Mouse (Mus musculus): ENCODE results near the gene Satb2. TPM values are rescaled to one million over a fixed set of nuclear protein-coding genes. Genes with fewer than 3 reads are reported as not detected.
A peak's percentile ranks its signal among the peaks of the same experiment; 100 is the strongest.
"Not testable (repeated sequence)": the region's sequence is repeated elsewhere in the genome, so short reads cannot be mapped to it uniquely, and the experiment has no call there.

Gene Satb2
- total and polyA plus RNA-seq, 3 experiments: not detected

GRCm38 (mm10) chr1:56795016-56795608, 183.3 kb downstream of the Satb2 start:
- H3K4me3 ChIP-seq (ENCODE audit: control insufficient read depth in 1 of 2, insufficient read depth in 1 of 2, low read depth in 2 of 2, low read length in 2 of 2): no peak overlapping the region
- H3K27me3 ChIP-seq (ENCODE audit: control insufficient read depth in 1 of 2, insufficient read depth in 2 of 2, low read length in 2 of 2): no peaks in the 10 kb centered on the region

GRCm38 (mm10) chr1:56789641-56790040, 188.8 kb downstream of the Satb2 start:
- H3K79me2 ChIP-seq (ENCODE audit: control insufficient read depth, insufficient read depth, low read length, poor library complexity): no peaks in the 10 kb centered on the region
- no peaks in the 10 kb centered on the region for H3K4me1 ChIP-seq (ENCODE audit: control insufficient read depth in 1 of 2, insufficient read depth in 2 of 2, low read length in 2 of 2)
- H3K36me3 ChIP-seq (ENCODE audit: control insufficient read depth in 1 of 2, insufficient read depth in 2 of 2, low read length in 2 of 2): no peaks in the 10 kb centered on the region
- no peak overlapping the region for H3K4me3 ChIP-seq (ENCODE audit: control insufficient read depth in 1 of 2, insufficient read depth in 1 of 2, low read depth in 2 of 2, low read length in 2 of 2)
- H3K9me3 ChIP-seq (replicated peaks; ENCODE audit: insufficient read depth, low read length): no peaks in the 10 kb centered on the region
- DNase-seq (ENCODE audit: low read depth, low spot score): no peak
- no peak overlapping the region for H3K27ac ChIP-seq (ENCODE audit: control insufficient read depth, low read depth, low read length)
- H3K9ac ChIP-seq (ENCODE audit: control insufficient read depth, low read depth, low read length, poor library complexity, severe bottlenecking): no peak overlapping the region
- TF ChIP-seq CHD2 (IDR thresholded peaks at IDR 0.05; ENCODE audit: low read length) (no peak), ELF1 (IDR thresholded peaks at IDR 0.05; ENCODE audit: low read depth, low read length) (no peak), MEF2A (IDR thresholded peaks at IDR 0.05; ENCODE audit: extremely low read depth, insufficient replicate concordance, low read depth, low read length, poor library complexity, severe bottlenecking) (no peak), CTCF (IDR thresholded peaks at IDR 0.05 in 2 of 3, conservative IDR thresholded peaks at IDR 0.05 in 1 of 3; ENCODE audit: control insufficient read depth in 1 of 3, insufficient read depth in 1 of 3, low read depth in 2 of 3, low read length in 3 of 3, poor library complexity in 1 of 3, severe bottlenecking in 1 of 3) (no peak), RCOR1 (IDR thresholded peaks at IDR 0.05; ENCODE audit: low read depth, low read length) (no peak), MYB (IDR thresholded peaks at IDR 0.05; ENCODE audit: low read depth, low read length) (no peak), RAD21 (IDR thresholded peaks at IDR 0.05; ENCODE audit: low read depth, low read length) (no peak), BHLHE40 (IDR thresholded peaks at IDR 0.05; ENCODE audit: borderline replicate concordance, low read depth, low read length) (no peak), NRF1 (IDR thresholded peaks at IDR 0.05; ENCODE audit: insufficient read depth, low read depth, low read length, poor library complexity, severe bottlenecking) (no peak), TBP (IDR thresholded peaks at IDR 0.05; ENCODE audit: low read depth, low read length) (no peak), TAL1 (IDR thresholded peaks at IDR 0.05; ENCODE audit: low read length) (no peak), POLR2AphosphoS5 (IDR thresholded peaks at IDR 0.05; ENCODE audit: borderline replicate concordance, low read depth, low read length) (no peak), ZNF384 (IDR thresholded peaks at IDR 0.05; ENCODE audit: low read depth, low read length) (no peak)
- no peaks in the 10 kb centered on the region for H3K27me3 ChIP-seq (ENCODE audit: control insufficient read depth in 1 of 2, insufficient read depth in 2 of 2, low read length in 2 of 2)

More at GRCm38 (mm10) chr1:56795016-56795608, 183.3 kb downstream of the Satb2 start:
- Histone ChIP-seq H3K4me1 (ENCODE audit: control insufficient read depth in 1 of 2, insufficient read depth in 2 of 2, low read length in 2 of 2) (no peaks in the 10 kb centered on the region), H3K9me3 (replicated peaks; ENCODE audit: insufficient read depth, low read length) (no peaks in the 10 kb centered on the region), H3K36me3 (ENCODE audit: control insufficient read depth in 1 of 2, insufficient read depth in 2 of 2, low read length in 2 of 2) (no peaks in the 10 kb centered on the region), H3K27ac (ENCODE audit: control insufficient read depth, low read depth, low read length) (no peak overlapping the region), H3K9ac (ENCODE audit: control insufficient read depth, low read depth, low read length, poor library complexity, severe bottlenecking) (no peak overlapping the region), H3K79me2 (ENCODE audit: control insufficient read depth, insufficient read depth, low read length, poor library complexity) (no peaks in the 10 kb centered on the region)
- DNase-seq (ENCODE audit: low read depth, low spot score): no peak
- TF ChIP-seq EP300 (IDR thresholded peaks at IDR 0.05; ENCODE audit: low read depth in 1 of 2, low read length in 2 of 2) (no peak), GATA1 (IDR thresholded peaks at IDR 0.05; ENCODE audit: low read depth, low read length) (no peak), SIN3A (IDR thresholded peaks at IDR 0.05; ENCODE audit: low read length) (no peak), CTCF (IDR thresholded peaks at IDR 0.05 in 2 of 3, conservative IDR thresholded peaks at IDR 0.05 in 1 of 3; ENCODE audit: control insufficient read depth in 1 of 3, insufficient read depth in 1 of 3, low read depth in 2 of 3, low read length in 3 of 3, poor library complexity in 1 of 3, severe bottlenecking in 1 of 3) (no peak), TCF12 (IDR thresholded peaks at IDR 0.05; ENCODE audit: low read depth, low read length) (no peak), GABPA (IDR thresholded peaks at IDR 0.05; ENCODE audit: low read depth, low read length) (no peak), CHD2 (IDR thresholded peaks at IDR 0.05; ENCODE audit: low read length) (no peak), POLR2A (IDR thresholded peaks at IDR 0.05; ENCODE audit: control insufficient read depth in 1 of 2, insufficient read depth in 1 of 2, low read depth in 1 of 2, low read length in 2 of 2, poor library complexity in 1 of 2) (no peak), POLR2AphosphoS5 (IDR thresholded peaks at IDR 0.05; ENCODE audit: borderline replicate concordance, low read depth, low read length) (no peak), TBP (IDR thresholded peaks at IDR 0.05; ENCODE audit: low read depth, low read length) (no peak), ZMIZ1 (IDR thresholded peaks at IDR 0.05; ENCODE audit: low read depth, low read length) (no peak), ZKSCAN1 (IDR thresholded peaks at IDR 0.05; ENCODE audit: low read depth, low read length) (no peak), E2F4 (IDR thresholded peaks at IDR 0.05; ENCODE audit: borderline replicate concordance, low read depth, low read length) (no peak), HCFC1 (IDR thresholded peaks at IDR 0.05; ENCODE audit: low read depth, low read length) (no peak), MAZ (IDR thresholded peaks at IDR 0.05; ENCODE audit: low read depth, low read length) (no peak), POLR2AphosphoS2 (IDR thresholded peaks at IDR 0.05; ENCODE audit: low read length) (no peak), CHD1 (IDR thresholded peaks at IDR 0.05; ENCODE audit: low read depth, low read length) (no peak)

- not testable (repeated sequence) for H3K9me3 ChIP-seq (replicated peaks; ENCODE audit: insufficient read depth, low read length); H3K27me3 ChIP-seq (ENCODE audit: control insufficient read depth in 1 of 2, insufficient read depth in 2 of 2, low read length in 2 of 2); H3K9ac ChIP-seq (ENCODE audit: control insufficient read depth, low read depth, low read length, poor library complexity, severe bottlenecking); H3K36me3 ChIP-seq (ENCODE audit: control insufficient read depth in 1 of 2, insufficient read depth in 2 of 2, low read length in 2 of 2); H3K27ac ChIP-seq (ENCODE audit: control insufficient read depth, low read depth, low read length); H3K4me3 ChIP-seq (ENCODE audit: control insufficient read depth in 1 of 2, insufficient read depth in 1 of 2, low read depth in 2 of 2, low read length in 2 of 2); H3K79me2 ChIP-seq (ENCODE audit: control insufficient read depth, insufficient read depth, low read length, poor library complexity); H3K4me1 ChIP-seq (ENCODE audit: control insufficient read depth in 1 of 2, insufficient read depth in 2 of 2, low read length in 2 of 2)
- DNase-seq (ENCODE audit: low read depth, low spot score): peak; percentile 1
Measured at GRCm38 (mm10) chr1:56782139-56782538, 196.3 kb downstream of the Satb2 start.

Measured in MEL (cell line).